Mouse (Mus musculus) lung, adult 2 months (tissue): ENCODE measurements around the gene Swt1. TPM values are rescaled to one million over a fixed set of nuclear protein-coding genes. Genes with fewer than 3 reads are reported as not detected.
A peak's percentile ranks its signal among the peaks of the same experiment; 100 is the strongest.
"Not testable (repeated sequence)": the region's sequence is repeated elsewhere in the genome, so short reads cannot be mapped to it uniquely, and the experiment has no call there.

ENCODE experiments used
- DNase-seq: peaks from one replicate; pipeline ENCODE4 v3.0.0; 2022
- H3K4me1 ChIP-seq: fragments of 200-500 bp; 2 replicates; pipeline ENCODE4 v1.6.1; 2011; ENCODE audit warnings: low read length; ENCODE audit not compliant: control insufficient read depth, insufficient read depth
- H3K4me3 ChIP-seq: fragments of 200-500 bp; replicated peaks from 2 replicates; pipeline ENCODE3; 2011; ENCODE audit warnings: low read depth, mild to moderate bottlenecking, control low read depth, low read length; ENCODE audit errors: extremely low read depth
- CTCF ChIP-seq: fragments of 200-500 bp; IDR thresholded peaks from 2 replicates; pipeline ENCODE4 v1.5.1; 2011; ENCODE audit warnings: mild to moderate bottlenecking, low read length, control low read depth; ENCODE audit not compliant: insufficient read depth
- POLR2A ChIP-seq: fragments of 200-500 bp; IDR thresholded peaks from 2 replicates; pipeline ENCODE4 v1.6.1; 2011; ENCODE audit warnings: low read depth, mild to moderate bottlenecking, control low read depth, low read length, borderline replicate concordance; ENCODE audit errors: extremely low read depth
- WGBS: fragments of 180-500 bp; shearing (Covaris S2); methylation state at CpG from one replicate; pipeline ENCODE4 v1.1.7; 2018; 5-methylcytosine and 5-hydroxymethylcytosine counted together
- polyA plus RNA-seq: library from polyadenylated mRNA; depleted of rRNA; stranded (reverse); fragments of >200 nt; gene quantifications from 2 replicates; pipeline ENCODE4 v1.2.3, GENCODE M21; 2012

Swt1 gene
- polyA plus RNA-seq, 1 experiment: 12.2 TPM

GRCm38 (mm10) chr1:151370573-151370972 lies 57.7 kb downstream of the Swt1 start:
- 64% methylated on average over 3 of the region's 3 CpGs for WGBS
- TF ChIP-seq POLR2A (no peak), CTCF (no peak)

GRCm38 (mm10) chr1:151368444-151368843 lies 59.8 kb downstream of the Swt1 start:
- no peak overlapping the region for H3K4me3 ChIP-seq
- 91% methylated on average over 3 of the region's 3 CpGs for WGBS
- H3K4me1 ChIP-seq: no peaks in the 10 kb centered on the region
- DNase-seq: no peak
- TF ChIP-seq CTCF: no peak
- TF ChIP-seq POLR2A: no peak

More at GRCm38 (mm10) chr1:151370573-151370972, 57.7 kb downstream of the Swt1 start:
- Histone ChIP-seq H3K4me3 (no peak overlapping the region), H3K4me1 (no peaks in the 10 kb centered on the region)
- no peak for DNase-seq

GRCm38 (mm10) chr1:151367721-151368324 lies 60.4 kb downstream of the Swt1 start:
- TF ChIP-seq CTCF (no peak), POLR2A (no peak)
- WGBS: 79% methylated on average over 5 of the region's 5 CpGs
- no peak for DNase-seq
- Histone ChIP-seq H3K4me1 (no peaks in the 10 kb centered on the region), H3K4me3 (no peak overlapping the region)

GRCm38 (mm10) chr1:151366944-151367605 lies 61.2 kb downstream of the Swt1 start:
- 85% methylated on average over 8 of the region's 8 CpGs for WGBS

GRCm38 (mm10) chr1:151359374-151359773 lies 68.9 kb downstream of the Swt1 start:
- WGBS: 88% methylated on average over 3 of the region's 3 CpGs
- Histone ChIP-seq H3K4me3 (no peak overlapping the region), H3K4me1 (no peaks in the 10 kb centered on the region)
- TF ChIP-seq CTCF (no peak), POLR2A (no peak)
- DNase-seq: no peak

More at GRCm38 (mm10) chr1:151366944-151367605, 61.2 kb downstream of the Swt1 start:
- H3K4me3 ChIP-seq: no peak overlapping the region
- no peaks in the 10 kb centered on the region for H3K4me1 ChIP-seq
- DNase-seq: no peak
- no peak for TF ChIP-seq CTCF
- TF ChIP-seq POLR2A: no peak

- WGBS: 85% methylated on average over 5 of the region's 5 CpGs
- DNase-seq: no peak
- no peak for TF ChIP-seq POLR2A
- TF ChIP-seq CTCF: no peak
- no peaks in the 10 kb centered on the region for H3K4me1 ChIP-seq
- H3K4me3 ChIP-seq: no peak overlapping the region
Measured at GRCm38 (mm10) chr1:151355994-151356393, 72.3 kb downstream of the Swt1 start.

GRCm38 (mm10) chr1:151352911-151353310 lies 75.3 kb downstream of the Swt1 start:
- DNase-seq: no peak
- Histone ChIP-seq H3K4me3 (no peak overlapping the region), H3K4me1 (no peaks in the 10 kb centered on the region; the same call in none of the 2 replicates)
- WGBS: 76% methylated on average over 2 of the region's 2 CpGs
- TF ChIP-seq CTCF: no peak
- no peak for TF ChIP-seq POLR2A

- DNase-seq, H3K4me1 ChIP-seq, H3K4me3 ChIP-seq: not testable (repeated sequence)
- 54% methylated on average over 4 of the region's 4 CpGs for WGBS
Measured at GRCm38 (mm10) chr1:151348293-151348692, 80.0 kb downstream of the Swt1 start.

GRCm38 (mm10) chr1:151346681-151347127 lies 81.6 kb downstream of the Swt1 start:
- peaks cover 5% of the 10 kb centered on the region for H3K4me1 ChIP-seq
- H3K4me3 ChIP-seq: no peak overlapping the region
- WGBS: 23% methylated on average over 6 of the region's 6 CpGs
- TF ChIP-seq CTCF: no peak
- no peak for TF ChIP-seq POLR2A
- DNase-seq: no peak

GRCm38 (mm10) chr1:151345863-151346195 lies 82.4 kb downstream of the Swt1 start:
- TF ChIP-seq POLR2A (no peak), CTCF (no peak)
- H3K4me1 ChIP-seq: peaks cover 5% of the 10 kb centered on the region
- H3K4me3 ChIP-seq: peak overlapping the region; percentile 98
- DNase-seq: no peak
